Mouse (Mus musculus) urinary bladder, adult 18-20 months (tissue): ENCODE data around the gene Qk.
A peak's percentile ranks its signal among the peaks of the same experiment; 100 is the strongest.

Source experiments
- DNase-seq, 2 experiments: peaks; one replicate each; pipeline ENCODE4 v3.0.0; 2022; ENCODE audit warnings: low spot score in 2 of 2, mixed read lengths in 2 of 2

The Qk gene

DNA sequence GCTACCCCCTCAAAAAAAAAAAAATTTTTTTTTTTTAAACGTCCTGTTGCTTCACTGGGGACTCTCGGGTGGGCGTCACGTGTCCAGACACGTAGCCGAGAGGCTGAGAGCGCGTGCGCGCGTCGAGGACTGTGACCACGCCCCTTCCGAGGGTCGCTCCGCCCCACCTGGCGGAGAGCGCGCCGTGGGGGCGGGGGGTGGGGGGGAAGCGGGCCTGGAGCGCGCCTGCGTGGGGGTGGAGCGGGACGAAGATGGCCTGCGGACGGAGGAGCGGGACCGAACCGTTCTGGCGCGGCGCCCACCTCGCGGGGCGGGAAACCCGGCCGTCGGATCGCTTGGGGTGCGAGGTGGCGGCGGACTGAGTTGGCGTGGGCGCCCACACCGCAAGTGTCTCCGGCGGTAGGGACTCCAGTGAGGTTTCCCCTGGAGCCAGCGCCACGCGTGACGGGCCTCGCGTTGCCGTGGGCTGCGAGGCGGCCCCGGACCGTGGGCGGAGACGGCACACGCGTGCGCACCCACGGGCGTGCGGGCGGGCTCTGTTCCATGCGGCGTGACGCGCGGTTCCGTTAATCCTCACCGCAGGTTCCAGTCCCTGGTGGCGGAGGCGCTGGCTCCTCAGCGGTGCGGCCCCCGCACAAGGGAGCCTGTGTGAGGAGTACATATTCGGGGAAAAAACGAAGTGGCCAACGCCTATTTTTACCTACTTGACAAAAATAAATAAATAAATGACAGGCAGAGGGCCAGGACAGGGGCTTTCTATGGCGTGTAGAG lies at the start of gene Qk:
Qk (minus strand) TSS at position 170 of the 771 bp plus-strand sequence.
- DNase-seq: peak; percentile 89 to 91

GRCm38 (mm10) chr17:10367044-10367443 lies 47.4 kb upstream of the Qk start:
- no peak for DNase-seq

GRCm38 (mm10) chr17:10366577-10366976 lies 46.9 kb upstream of the Qk start:
- no peak for DNase-seq

GRCm38 (mm10) chr17:10365501-10366482 lies 46.1 kb upstream of the Qk start:
- DNase-seq: no peak

- DNase-seq: no peak
These were observed 43.5 kb upstream of the Qk start for GRCm38 (mm10) chr17:10363151-10363550.

DNA sequence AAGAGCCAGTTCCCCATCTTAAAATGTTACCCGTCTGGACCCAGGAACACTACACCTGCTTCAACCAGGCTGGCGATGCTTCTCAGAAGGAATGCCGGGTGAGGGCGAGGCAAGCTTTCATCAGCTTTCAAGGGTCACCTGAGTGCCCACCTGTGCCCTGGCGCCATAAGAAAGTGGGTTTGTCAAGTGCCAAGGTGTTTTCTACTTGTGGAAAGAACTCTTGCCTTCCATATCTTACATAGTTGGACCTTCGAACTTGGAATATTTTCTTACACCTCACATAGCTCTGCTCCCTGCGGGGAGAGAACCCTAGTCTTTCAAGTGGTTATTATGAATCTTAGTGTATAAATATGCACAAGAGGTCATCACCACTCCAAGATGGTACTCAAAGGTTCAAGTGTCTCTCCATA lies 42.2 kb upstream of the Qk start:
- no peak for DNase-seq

DNA sequence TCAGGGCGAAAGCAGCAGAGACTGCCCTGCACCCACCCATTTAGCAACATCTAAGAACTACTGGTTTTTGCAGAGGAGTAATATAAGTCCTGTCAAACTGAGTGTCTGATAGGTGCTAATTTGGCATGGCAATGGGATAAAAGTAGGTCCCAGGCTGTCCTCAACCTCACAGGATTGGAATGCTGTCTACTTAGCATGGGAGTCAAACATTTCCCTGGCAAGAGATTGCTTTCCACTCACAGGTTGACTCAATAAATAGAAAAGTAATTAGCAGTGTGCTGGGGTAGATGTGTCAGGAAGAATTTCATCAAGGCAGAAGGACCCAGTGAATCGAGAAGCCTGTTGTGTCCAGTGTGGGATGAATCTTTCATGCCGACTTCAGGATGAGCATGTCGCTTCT lies 41.1 kb upstream of the Qk start:
- no peak for DNase-seq

GRCm38 (mm10) chr17:10359466-10359865 lies 39.8 kb upstream of the Qk start:
- no peak for DNase-seq

DNA sequence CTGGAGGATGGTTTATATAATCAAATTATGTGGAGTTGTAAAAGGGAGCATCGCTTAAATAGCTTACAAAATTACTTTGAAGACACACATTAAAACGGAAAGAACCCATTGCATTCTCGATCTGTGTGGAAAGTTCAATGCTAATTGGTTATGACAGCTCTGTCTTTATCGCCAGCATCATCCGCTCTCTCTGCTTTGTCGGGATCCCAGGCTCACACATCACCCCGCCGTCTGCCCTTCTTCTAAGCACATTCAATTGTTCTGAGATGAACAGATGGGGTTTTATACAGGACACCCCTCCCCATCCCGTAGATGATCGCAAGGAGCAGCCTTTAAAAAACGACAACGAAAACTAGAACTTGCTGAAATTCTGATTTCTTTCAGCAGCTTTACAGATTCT lies 37.7 kb upstream of the Qk start:
- DNase-seq: no peak

DNA sequence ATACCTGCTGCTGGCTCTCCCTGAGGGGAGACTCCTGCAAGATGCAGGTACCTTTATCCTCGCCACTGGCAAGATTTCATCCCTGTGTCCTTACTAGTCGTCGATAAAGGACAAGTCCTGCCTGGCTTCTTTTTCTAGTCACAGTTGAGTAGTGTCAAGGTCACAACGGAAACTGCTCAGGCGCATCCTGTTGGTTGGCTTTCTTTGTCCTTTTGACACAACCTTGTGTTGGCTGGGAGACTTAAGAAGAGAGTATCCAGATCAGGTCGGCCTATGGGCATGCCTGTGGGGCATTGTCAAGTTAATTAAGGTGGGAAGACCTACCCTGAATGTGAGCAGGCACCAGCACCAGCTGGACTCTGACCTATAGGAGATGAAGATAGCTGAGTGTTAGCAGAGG lies 36.6 kb upstream of the Qk start:
- no peak for DNase-seq

- no peak for DNase-seq
These were observed 36.1 kb upstream of the Qk start for GRCm38 (mm10) chr17:10355746-10356145.

DNA sequence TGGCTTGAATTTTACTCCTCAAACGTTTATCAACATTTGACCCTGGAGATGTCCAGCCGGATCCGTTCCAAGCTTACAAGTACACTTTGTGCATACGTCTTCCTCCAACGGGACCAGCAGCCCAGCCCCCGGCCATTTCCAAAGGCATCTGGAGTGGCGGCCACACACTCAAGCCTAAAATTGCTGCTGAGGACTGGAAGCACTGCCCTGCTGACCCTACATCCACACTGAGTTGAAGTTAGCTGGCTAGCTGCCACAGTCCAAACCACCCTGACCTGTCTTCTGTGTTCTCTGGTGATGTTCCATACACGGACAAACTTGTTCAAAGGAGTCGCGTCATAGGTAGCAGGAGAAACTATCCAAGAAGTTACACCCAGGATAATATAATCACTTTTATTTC lies 18.6 kb upstream of the Qk start:
- DNase-seq: no peak

DNA sequence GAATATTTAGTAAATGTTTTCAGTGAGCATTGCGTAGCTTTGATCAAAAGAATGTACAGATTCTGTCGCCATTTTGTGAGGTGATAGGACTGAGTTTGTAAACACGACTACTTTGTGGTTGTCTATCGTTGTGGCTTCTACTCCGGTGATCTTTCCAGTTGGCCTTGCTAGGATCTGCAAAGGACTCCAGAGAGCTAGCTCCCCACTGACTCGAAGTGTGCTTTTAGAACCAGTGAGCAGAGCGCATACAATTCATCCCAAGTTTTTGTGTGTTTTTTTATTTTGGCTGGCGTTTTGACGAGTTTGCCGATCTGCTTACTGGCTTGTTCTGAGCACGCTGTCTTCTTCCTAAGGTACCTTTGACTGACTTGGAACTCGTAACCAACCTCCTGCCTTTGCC lies 16.9 kb upstream of the Qk start:
- DNase-seq: no peak

- DNase-seq: no peak
These were observed 16.3 kb upstream of the Qk start for GRCm38 (mm10) chr17:10335809-10336499.

GRCm38 (mm10) chr17:10334957-10335690 lies 15.5 kb upstream of the Qk start:
- peak; percentile 29 to 56 for DNase-seq

- DNase-seq: no peak
These were observed 14.8 kb upstream of the Qk start for GRCm38 (mm10) chr17:10334481-10334880.

GRCm38 (mm10) chr17:10333321-10333720 lies 13.7 kb upstream of the Qk start:
- DNase-seq: no peak

GRCm38 (mm10) chr17:10332127-10332526 lies 12.5 kb upstream of the Qk start:
- DNase-seq: no peak

- DNase-seq: no peak
These were observed 9.8 kb upstream of the Qk start for GRCm38 (mm10) chr17:10329461-10329860.

- no peak for DNase-seq
These were observed 9.0 kb upstream of the Qk start for GRCm38 (mm10) chr17:10328544-10329100.

- no peak for DNase-seq
These were observed 8.0 kb upstream of the Qk start for GRCm38 (mm10) chr17:10327584-10328210.
